Mouse (Mus musculus) midbrain, embryonic 13.5 days (tissue): ENCODE measurements at regions not wholly inside any gene's neighbourhood (a gene's known extent, or its start where the extent isn't known, plus 50 kb on each side); places are given as distances from the start of the nearest gene placed in this dataset.

Experiments used
- ATAC-seq: fragments of 200-750 bp; cut with Nextera tagmentation; 2 replicates; pipeline ENCODE4 v1.8.0; 2017; ENCODE audit warnings: mild to moderate bottlenecking, moderate TSS enrichment, moderate library complexity
- H3K27ac ChIP-seq: fragments of 300-500 bp; sonication (generic); 2 replicates; pipeline ENCODE4 v1.5.1; 2015; ENCODE audit warnings: inconsistent platforms, mild to moderate bottlenecking, moderate library complexity
- H3K27me3 ChIP-seq: fragments of 300-500 bp; sonication (generic); 2 replicates; pipeline ENCODE4 v1.6.1; 2015; ENCODE audit warnings: mild to moderate bottlenecking, inconsistent platforms
- H3K36me3 ChIP-seq: fragments of 300-500 bp; sonication (generic); 2 replicates; pipeline ENCODE4 v1.6.1; 2015; ENCODE audit warnings: mild to moderate bottlenecking, inconsistent platforms
- H3K4me1 ChIP-seq: fragments of 300-500 bp; sonication (generic); replicated peaks from 2 replicates; pipeline ENCODE4 v1.6.1; 2015; ENCODE audit warnings: inconsistent platforms
- H3K4me2 ChIP-seq: fragments of 300-500 bp; sonication (generic); replicated peaks from 2 replicates; pipeline ENCODE4 v1.6.1; 2015; ENCODE audit warnings: moderate library complexity, mild to moderate bottlenecking, inconsistent platforms
- H3K4me3 ChIP-seq: fragments of 300-500 bp; sonication (generic); replicated peaks from 2 replicates; pipeline ENCODE4 v1.5.1; 2015; ENCODE audit warnings: mild to moderate bottlenecking, inconsistent platforms
- H3K9ac ChIP-seq: fragments of 300-500 bp; sonication (generic); replicated peaks from 2 replicates; pipeline ENCODE4 v1.6.1; 2015; ENCODE audit warnings: mild to moderate bottlenecking, inconsistent platforms
- H3K9me3 ChIP-seq: fragments of 300-500 bp; sonication (generic); 2 replicates; pipeline ENCODE4 v1.6.1; 2016; ENCODE audit warnings: mild to moderate bottlenecking, inconsistent platforms
- WGBS: fragments of 180-500 bp; shearing (Covaris S2); methylation state at CpG from one replicate; pipeline ENCODE4 v1.1.7; 2015; 5-methylcytosine and 5-hydroxymethylcytosine counted together

DNA sequence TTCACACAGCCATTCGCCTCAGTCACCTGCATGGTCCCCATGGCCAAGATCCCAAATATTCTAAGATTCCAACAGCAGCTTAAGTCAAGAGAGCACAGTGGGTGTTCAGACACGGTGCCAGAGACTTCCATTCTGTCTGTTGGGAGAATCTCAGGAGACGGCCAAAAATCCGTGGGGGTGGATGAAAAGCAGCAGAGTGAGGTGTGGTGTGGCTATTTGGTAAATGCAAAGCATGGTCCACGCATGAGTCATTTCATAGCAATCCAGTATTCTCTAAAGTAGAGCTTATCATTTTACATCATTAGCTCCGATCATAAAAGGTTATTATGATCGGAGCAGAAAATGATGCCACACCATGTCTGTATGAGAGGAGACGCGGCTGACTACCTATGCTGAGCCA lies 161.1 kb downstream of the Efnb2 start:
- 94% methylated on average over 9 of the region's 9 CpGs for WGBS
- Histone ChIP-seq H3K9me3 (no peaks in the 10 kb centered on the region), H3K36me3 (no peaks in the 10 kb centered on the region), H3K4me2 (no peak overlapping the region), H3K27ac (no peak overlapping the region), H3K27me3 (peaks cover 32% of the 10 kb centered on the region), H3K4me3 (no peak overlapping the region), H3K4me1 (peaks cover 3% of the 10 kb centered on the region; the same call in 1 of the 2 replicates), H3K9ac (no peak overlapping the region)
- ATAC-seq: no peak

GRCm38 (mm10) chr8:8498753-8499152 lies 162.3 kb downstream of the Efnb2 start:
- Histone ChIP-seq H3K27me3 (peaks cover 38% of the 10 kb centered on the region), H3K27ac (no peak overlapping the region), H3K9ac (no peak overlapping the region), H3K4me3 (no peak overlapping the region), H3K4me2 (no peak overlapping the region), H3K9me3 (no peaks in the 10 kb centered on the region), H3K4me1 (peaks cover 3% of the 10 kb centered on the region; the same call in 1 of the 2 replicates), H3K36me3 (no peaks in the 10 kb centered on the region)
- WGBS: 65% methylated on average over 5 of the region's 5 CpGs
- ATAC-seq: no peak

DNA sequence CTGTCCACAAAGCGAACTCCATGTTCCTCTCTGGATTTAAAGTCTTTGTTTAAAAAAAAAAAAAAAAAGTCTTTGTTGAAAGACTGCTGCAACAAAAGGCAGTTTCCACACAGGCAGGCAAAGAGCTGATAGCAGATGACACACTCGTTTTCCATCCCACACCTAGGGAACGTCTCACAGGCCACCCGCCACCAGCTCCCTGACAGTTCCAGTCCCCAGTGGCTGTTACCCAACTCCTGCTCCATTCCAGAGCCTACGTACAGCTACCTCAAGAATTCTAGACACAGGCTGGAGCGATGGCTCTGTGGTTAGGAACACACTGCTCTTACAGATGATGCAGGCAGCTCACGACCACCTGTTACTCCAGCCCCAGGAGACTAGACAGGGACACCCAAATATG lies 165.6 kb downstream of the Efnb2 start:
- Histone ChIP-seq H3K9ac (no peak overlapping the region), H3K36me3 (no peaks in the 10 kb centered on the region), H3K9me3 (no peaks in the 10 kb centered on the region), H3K4me3 (no peak overlapping the region), H3K4me2 (no peak overlapping the region), H3K27me3 (peaks cover 60% of the 10 kb centered on the region), H3K27ac (no peak overlapping the region), H3K4me1 (peaks cover 6% of the 10 kb centered on the region)
- 63% methylated on average over 7 of the region's 7 CpGs for WGBS
- ATAC-seq: no peak

DNA sequence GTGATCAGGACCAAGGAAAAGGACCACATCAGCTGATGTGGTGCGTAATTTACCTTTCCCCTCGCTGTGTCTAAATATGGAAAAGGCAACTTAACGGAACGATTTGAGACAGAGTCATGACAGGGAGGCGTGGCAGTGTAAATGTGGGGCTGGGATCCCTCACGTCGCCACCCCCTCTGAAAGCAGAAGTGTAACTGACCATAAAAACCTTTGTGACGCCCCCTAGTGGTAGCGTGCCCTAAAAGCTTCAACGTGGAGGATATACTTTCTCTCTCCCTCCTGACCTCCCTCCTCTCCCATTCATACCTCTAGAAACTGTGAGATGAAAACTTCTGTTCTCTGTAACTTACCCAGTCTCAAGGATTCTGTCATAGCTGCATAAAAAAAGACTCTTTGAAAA lies 166.8 kb downstream of the Efnb2 start:
- Histone ChIP-seq H3K27me3 (peaks cover 60% of the 10 kb centered on the region), H3K4me2 (no peak overlapping the region)

DNA sequence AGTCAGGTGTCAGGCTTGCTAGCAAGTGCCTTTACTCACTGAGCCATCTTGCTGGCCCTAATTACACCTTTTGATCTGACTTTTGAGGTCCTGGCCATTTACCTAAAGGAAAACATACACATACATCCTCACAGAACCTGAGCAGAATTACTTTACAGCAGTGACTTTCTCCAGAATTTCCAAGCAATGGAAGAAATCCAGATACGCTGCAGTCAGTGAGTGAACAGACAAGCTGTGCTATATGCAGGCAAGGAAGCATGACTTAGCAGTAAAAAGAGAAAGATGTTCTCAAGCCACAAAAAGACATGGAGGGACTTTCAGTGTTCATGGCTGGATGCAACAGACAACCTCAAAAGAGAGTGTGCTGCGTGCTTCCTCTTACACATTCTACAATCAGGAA lies 169.1 kb downstream of the Efnb2 start:
- Histone ChIP-seq H3K4me2 (no peak overlapping the region), H3K9me3 (no peaks in the 10 kb centered on the region), H3K27ac (no peak overlapping the region; the same call in 1 of the 2 replicates), H3K9ac (no peak overlapping the region), H3K4me1 (peaks cover 35% of the 10 kb centered on the region), H3K4me3 (no peak overlapping the region), H3K36me3 (no peaks in the 10 kb centered on the region), H3K27me3 (peaks cover 53% of the 10 kb centered on the region)
- no peak for ATAC-seq
- WGBS: 82% methylated on average over 2 of the region's 2 CpGs

More for the DNA sequence above, 166.8 kb downstream of the Efnb2 start:
- no peaks in the 10 kb centered on the region for H3K9me3 ChIP-seq
- H3K4me1 ChIP-seq: peaks cover 18% of the 10 kb centered on the region
- H3K27ac ChIP-seq: no peak overlapping the region
- no peak overlapping the region for H3K4me3 ChIP-seq
- no peaks in the 10 kb centered on the region for H3K36me3 ChIP-seq
- no peak for ATAC-seq
- H3K9ac ChIP-seq: no peak overlapping the region
- 94% methylated on average over 10 of the region's 10 CpGs for WGBS

DNA sequence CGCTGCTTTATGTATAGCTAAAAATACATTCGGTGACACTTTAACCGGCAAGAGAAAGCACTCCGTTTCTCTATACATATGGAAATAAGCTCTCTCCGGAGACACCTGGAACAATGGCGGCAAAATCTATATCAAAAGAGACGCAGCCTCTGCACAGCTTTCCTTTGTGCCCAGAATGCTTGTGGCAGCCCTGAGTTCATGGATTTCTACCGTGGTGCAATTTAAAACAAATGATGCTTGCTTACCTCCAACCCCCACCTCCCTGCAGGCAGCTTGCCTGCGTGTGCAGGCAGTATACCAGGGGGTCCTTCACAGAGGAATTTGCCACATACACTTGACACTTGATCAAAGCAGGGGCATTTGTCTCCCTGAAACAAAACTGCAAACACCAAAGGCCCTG lies 171.3 kb downstream of the Efnb2 start:
- H3K4me2 ChIP-seq: peak overlapping the region; percentile 45
- H3K27ac ChIP-seq: peak overlapping the region; percentile 68
- peaks cover 47% of the 10 kb centered on the region for H3K27me3 ChIP-seq
- ATAC-seq: peak; percentile 24; the same call in 1 of the 2 replicates
- H3K9ac ChIP-seq: peak overlapping the region; percentile 39
- H3K9me3 ChIP-seq: no peaks in the 10 kb centered on the region
- peaks cover 39% of the 10 kb centered on the region for H3K4me1 ChIP-seq
- WGBS: 2% methylated on average over 9 of the region's 9 CpGs
- H3K36me3 ChIP-seq: no peaks in the 10 kb centered on the region
- H3K4me3 ChIP-seq: no peak overlapping the region

DNA sequence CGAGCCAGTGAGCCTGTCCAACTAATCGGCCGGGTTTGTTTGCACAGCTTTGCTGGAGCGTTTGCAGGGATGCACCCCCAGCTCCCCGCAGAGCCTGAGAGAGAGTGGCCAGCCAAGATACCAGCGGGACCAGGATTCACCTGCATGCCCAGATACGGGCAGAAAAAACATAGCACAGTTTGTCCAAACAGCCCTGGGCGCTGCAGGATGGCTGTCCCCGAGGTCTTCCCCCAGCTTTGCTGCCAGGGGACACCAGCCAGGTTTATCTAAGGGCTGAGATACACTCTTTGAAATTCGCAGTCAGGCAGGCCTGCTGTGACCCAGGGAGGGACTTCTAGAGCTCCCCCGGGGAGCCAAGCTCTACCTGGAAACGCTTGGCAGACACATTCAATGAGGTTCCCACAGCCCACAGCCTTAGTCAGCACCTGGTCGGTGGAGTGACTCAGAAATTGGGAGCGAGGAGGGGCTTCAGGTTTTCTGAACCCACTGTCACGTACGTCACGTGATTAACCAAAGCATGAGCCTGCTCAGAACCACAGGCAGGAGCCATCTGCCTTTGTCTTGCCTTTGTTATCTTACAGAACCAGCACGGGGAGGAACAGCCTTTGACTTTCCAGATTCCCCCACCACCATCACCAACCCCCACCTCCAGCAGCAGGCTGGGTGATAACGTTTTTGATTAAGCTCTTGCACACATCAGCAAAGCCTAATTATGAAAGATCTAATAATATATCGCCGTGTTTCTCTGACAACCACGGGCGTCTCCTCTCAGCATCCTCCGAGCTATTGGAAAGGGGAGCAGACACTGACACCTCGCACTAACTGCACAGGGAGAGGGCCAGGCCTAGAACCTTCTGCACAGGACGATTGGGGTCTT lies 172.1 kb downstream of the Efnb2 start:
- peak overlapping the region; percentile 39; the same call in 1 of the 2 replicates for H3K9ac ChIP-seq
- WGBS: 2% methylated on average over 26 of the region's 26 CpGs
- H3K4me1 ChIP-seq: peaks cover 48% of the 10 kb centered on the region
- peak overlapping the region; percentile 18 for H3K4me3 ChIP-seq
- ATAC-seq: peak; percentile 66
- H3K27ac ChIP-seq: peak overlapping the region; percentile 68
- H3K36me3 ChIP-seq: no peaks in the 10 kb centered on the region
- H3K27me3 ChIP-seq: peaks cover 46% of the 10 kb centered on the region
- peak overlapping the region; percentile 45 for H3K4me2 ChIP-seq
- no peaks in the 10 kb centered on the region for H3K9me3 ChIP-seq

GRCm38 (mm10) chr8:8488191-8488694 lies 172.8 kb downstream of the Efnb2 start:
- Histone ChIP-seq H3K27me3 (peaks cover 46% of the 10 kb centered on the region), H3K4me3 (no peak overlapping the region; the same call in 1 of the 2 replicates), H3K36me3 (no peaks in the 10 kb centered on the region), H3K4me2 (peak overlapping the region; percentile 45), H3K9me3 (no peaks in the 10 kb centered on the region), H3K4me1 (peaks cover 55% of the 10 kb centered on the region), H3K27ac (peak overlapping the region; percentile 68), H3K9ac (peak overlapping the region; percentile 39; the same call in 1 of the 2 replicates)
- peak; percentile 69 for ATAC-seq
- 23% methylated on average over 9 of the region's 9 CpGs for WGBS

GRCm38 (mm10) chr8:8487706-8488105 lies 173.3 kb downstream of the Efnb2 start:
- Histone ChIP-seq H3K36me3 (no peaks in the 10 kb centered on the region), H3K27ac (no peak overlapping the region), H3K4me2 (no peak overlapping the region), H3K9me3 (no peaks in the 10 kb centered on the region), H3K4me3 (no peak overlapping the region), H3K4me1 (peaks cover 59% of the 10 kb centered on the region), H3K27me3 (peaks cover 50% of the 10 kb centered on the region), H3K9ac (no peak overlapping the region)
- no peak for ATAC-seq
- 4% methylated on average over 5 of the region's 5 CpGs for WGBS

- no peak for ATAC-seq
- Histone ChIP-seq H3K9me3 (no peaks in the 10 kb centered on the region), H3K27me3 (peaks cover 50% of the 10 kb centered on the region), H3K4me3 (no peak overlapping the region), H3K36me3 (no peaks in the 10 kb centered on the region), H3K27ac (no peak overlapping the region), H3K9ac (no peak overlapping the region), H3K4me2 (no peak overlapping the region), H3K4me1 (peaks cover 59% of the 10 kb centered on the region)
- WGBS: 75% methylated on average over 3 of the region's 3 CpGs
These were observed 174.2 kb downstream of the Efnb2 start for GRCm38 (mm10) chr8:8486866-8487265.

- Histone ChIP-seq H3K27ac (no peak overlapping the region), H3K4me1 (peaks cover 57% of the 10 kb centered on the region), H3K4me2 (no peak overlapping the region), H3K36me3 (no peaks in the 10 kb centered on the region), H3K9me3 (no peaks in the 10 kb centered on the region), H3K27me3 (peaks cover 48% of the 10 kb centered on the region), H3K4me3 (no peak overlapping the region), H3K9ac (no peak overlapping the region)
- WGBS: 44% methylated on average over 3 of the region's 3 CpGs
- no peak for ATAC-seq
These were observed 175.8 kb downstream of the Efnb2 start for GRCm38 (mm10) chr8:8485252-8485651.

DNA sequence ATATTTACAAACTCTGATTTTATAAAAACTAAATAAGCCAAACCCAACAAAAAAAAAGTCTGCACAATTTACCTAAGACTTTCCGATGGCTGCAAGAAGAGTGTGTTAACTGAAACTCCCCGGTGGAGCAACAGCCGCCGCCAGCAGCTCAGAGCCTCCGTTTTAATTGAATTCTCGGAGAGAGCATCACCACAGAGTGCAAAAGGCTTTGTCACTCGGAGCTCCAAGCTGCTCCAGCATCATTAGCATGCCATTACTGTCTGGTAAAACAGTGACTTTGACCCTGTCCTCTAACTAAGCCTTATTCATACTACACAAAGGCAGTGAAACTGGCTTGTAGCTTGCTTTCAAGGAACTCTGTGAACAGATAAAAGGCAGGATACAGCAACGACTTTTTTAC lies 176.5 kb downstream of the Efnb2 start:
- peak; percentile 67 for ATAC-seq
- H3K9ac ChIP-seq: no peak overlapping the region
- peaks cover 48% of the 10 kb centered on the region for H3K27me3 ChIP-seq
- 0 out of 2 replicates have a peak overlapping the region, but pooled peaks have one; percentile 9 for H3K4me2 ChIP-seq
- peaks cover 50% of the 10 kb centered on the region for H3K4me1 ChIP-seq
- no peaks in the 10 kb centered on the region for H3K36me3 ChIP-seq
- H3K9me3 ChIP-seq: no peaks in the 10 kb centered on the region
- 5% methylated on average over 8 of the region's 8 CpGs for WGBS
- H3K27ac ChIP-seq: 0 out of 2 replicates have a peak overlapping the region, but pooled peaks have one; percentile 32
- H3K4me3 ChIP-seq: no peak overlapping the region
